Mouse (Mus musculus) mature B cell (primary cell): ENCODE results near the gene Ubash3a.

ENCODE experiments used
- in situ Hi-C: fragments of 300-500 bp; cut with MboI; formaldehyde crosslinking; loops from 2 replicates; pipeline ENCODE4 v1.14.3; 2019

Gene Ubash3a

DNA sequence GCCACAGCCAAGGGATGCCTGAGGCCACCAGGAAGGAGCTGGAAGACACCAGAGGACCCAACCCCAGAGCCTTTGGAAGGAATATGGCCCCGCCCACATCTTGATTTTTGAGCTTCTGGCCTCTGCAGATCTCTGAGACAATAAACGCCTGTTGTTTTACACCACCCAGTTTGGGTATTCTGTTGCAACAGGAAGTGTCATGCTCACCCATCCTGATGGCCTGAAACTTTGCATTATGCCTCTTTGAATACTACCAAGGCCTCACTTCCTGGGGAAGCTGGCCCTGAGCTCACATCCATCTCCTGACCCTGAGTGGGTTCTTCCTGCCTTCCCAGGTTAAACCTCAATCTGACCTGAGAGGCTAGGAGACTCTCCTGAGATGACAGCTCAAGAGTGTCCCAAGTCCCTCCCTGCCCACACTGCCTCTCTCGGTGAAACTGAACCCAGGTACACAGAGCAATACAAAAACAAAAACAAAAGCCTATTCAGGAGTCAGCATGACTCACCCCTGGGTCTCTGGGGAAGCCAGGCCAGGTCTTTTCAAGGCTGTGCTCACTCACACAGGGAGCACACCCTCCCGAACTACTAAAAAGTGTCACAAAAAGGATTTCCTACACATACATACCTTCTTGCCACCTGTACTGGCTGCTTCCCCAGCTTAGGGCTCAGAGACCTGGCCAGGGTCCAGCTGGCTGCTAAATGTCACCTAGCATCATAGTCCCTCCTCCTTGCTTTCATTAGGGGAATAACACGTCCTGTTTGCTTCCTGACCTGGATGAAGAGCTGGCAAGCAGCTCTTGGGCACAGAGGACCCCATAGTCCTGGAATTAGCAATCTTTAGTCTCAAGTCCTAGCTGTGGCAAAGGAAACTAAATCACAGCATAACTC, 8.6 kb downstream of the Ubash3a start:
- in situ Hi-C loops, result no loop called here

GRCm38 (mm10) chr17:31222810-31223310, 15.2 kb downstream of the Ubash3a start:
- in situ Hi-C loops, result no loop called here

- in situ Hi-C loops, result no loop called here
Observed at GRCm38 (mm10) chr17:31223835-31224234, 16.2 kb downstream of the Ubash3a start.

DNA sequence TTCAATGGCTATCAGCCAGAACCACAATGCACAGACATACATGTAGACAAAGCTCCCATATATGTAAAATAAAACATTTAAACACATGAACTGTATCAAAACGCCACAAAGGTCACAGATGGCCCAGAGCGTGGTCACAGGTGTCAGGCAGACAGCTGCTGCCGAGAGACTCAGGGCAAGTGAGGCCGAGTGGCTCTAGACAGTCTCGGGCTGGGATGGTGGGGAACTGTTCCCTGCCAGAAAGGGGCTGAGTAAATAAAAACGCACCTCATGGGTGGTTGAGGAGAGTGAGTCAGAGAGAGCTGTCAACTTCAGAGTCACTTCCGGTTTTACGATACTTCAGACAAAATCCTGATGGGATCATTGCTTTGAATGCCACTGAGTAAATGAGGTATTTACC, 16.9 kb downstream of the Ubash3a start:
- in situ Hi-C loops, result no loop called here

DNA sequence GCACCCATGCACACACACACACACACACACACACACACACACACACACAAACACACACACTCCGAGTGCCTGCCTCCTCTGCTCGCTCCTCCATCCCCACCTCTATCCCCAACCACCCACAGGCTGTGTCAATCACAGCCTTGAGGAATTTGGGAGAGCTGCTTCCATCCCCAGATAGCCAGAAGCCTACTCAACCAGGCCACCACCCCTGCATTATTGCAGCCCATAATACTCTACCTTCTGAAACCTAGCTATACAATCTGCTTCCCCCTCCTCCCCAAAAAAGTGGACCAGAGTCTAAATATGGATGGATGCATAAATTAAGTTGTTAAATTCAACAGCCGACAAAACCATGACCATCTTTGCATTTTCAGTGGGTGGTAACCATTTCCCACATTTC, 18.7 kb downstream of the Ubash3a start:
- in situ Hi-C loops, result no loop called here

- in situ Hi-C loops, result no loop called here
Observed at GRCm38 (mm10) chr17:31226931-31227330, 19.3 kb downstream of the Ubash3a start.

DNA sequence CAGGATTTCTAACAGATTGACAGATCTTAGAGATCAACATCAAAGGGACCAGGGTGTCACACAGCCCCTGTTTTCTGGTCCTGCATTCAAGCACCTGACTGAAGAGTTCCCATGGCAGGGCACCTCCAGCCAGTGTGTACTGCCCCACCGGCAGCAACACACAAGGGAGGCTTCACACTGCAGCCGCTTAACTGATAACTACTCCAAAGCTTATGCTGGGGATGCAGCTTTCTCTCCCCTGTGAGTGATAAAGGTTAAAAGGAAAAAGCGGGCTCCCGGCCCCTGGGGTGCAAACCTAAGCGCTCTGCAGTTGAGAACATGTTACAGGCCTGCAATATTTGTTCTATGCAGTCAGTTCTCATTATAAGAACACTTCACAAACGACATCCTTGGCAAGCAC, 24.1 kb downstream of the Ubash3a start:
- in situ Hi-C loops, result loop anchor here (10.0 kb wide), 1 partner anchor 97 kb away; no protein-coding TSS in a partner anchor

GRCm38 (mm10) chr17:31232251-31233010, 24.8 kb downstream of the Ubash3a start:
- in situ Hi-C loops, result loop anchor here (10.0 kb wide), 1 partner anchor 98 kb away; no protein-coding TSS in a partner anchor

GRCm38 (mm10) chr17:31235915-31236314, 28.2 kb downstream of the Ubash3a start:
- in situ Hi-C loops, result loop anchor here (10.0 kb wide), 1 partner anchor 101 kb away; no protein-coding TSS in a partner anchor

DNA sequence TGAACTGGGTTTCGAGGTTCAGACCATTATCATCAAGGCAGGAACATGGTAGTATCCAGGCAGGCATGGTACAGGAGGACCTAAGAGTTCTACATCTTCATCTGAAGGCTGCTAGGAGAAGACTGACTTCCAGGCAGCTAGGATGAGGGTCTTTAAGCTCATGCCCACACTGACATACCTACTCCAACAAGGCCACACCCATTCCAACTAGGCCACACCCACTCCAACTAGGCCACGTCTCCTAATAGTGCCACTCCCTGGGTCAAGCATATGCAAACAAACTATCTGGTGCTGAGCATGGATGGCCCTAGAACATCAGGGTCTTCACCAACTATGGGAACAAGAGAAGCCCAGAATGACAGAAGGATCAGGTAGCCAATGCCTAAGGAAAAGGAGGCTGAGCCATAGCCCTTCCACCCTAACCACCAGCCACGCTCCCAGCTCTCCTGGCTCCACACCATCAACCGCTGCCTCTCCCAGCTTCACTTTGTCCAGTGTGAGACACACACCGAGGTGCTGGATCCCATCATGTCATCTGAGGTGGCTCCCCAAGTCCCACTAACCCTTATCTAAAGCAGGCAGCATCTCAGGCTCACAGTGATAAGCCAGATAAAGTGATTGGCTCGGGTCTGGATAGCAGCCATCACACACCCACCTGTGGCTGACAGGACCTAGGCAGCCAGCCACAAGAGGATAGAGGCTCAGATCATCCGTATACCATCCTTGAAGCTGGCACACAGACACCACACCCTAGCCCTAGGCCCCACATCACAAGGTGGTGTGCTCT, 30.8 kb downstream of the Ubash3a start:
- in situ Hi-C loops, result loop anchor here (10.0 kb wide), 1 partner anchor 104 kb away; no protein-coding TSS in a partner anchor

- in situ Hi-C loops, result no loop called here
Observed at GRCm38 (mm10) chr17:31241156-31241555, 33.5 kb downstream of the Ubash3a start.

DNA sequence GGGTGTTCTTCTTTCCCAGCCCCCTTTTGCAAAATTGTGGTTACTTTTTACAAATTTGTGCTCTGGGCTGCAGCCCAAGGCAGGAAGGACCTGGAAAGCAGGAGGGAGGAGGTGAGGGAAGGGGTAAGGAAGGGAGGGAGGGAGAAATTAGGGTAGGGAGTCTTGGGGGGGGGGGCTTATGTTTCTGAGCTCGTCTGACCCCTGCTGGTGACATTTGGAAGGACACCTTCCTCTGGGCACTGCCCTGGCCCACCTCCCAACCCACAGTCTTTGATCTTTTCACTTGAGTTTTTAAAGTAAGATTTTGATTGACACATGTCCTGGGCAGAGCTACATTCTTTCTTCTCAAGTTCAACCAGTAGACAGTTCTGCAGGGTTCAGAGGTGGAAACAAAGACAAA, 35.1 kb downstream of the Ubash3a start:
- in situ Hi-C loops, result no loop called here

DNA sequence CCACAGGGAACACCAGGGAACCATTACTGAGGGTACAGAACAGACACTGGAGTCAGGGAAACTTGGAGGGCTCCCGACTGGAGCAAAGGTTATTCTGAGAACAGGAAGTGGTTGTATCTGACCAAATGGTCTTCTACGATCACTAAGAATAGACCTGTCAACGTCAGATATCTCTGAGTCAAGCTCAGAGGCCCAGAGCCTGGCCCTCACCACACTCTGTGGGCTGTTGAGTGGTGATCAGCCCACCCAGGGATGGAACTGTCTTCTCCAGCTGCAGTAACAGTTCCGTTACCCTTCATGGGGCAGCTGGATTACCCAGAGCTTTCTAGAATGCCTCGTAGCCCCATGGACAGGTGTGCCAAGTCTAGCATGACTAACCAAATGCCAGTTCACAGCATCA, 37.6 kb downstream of the Ubash3a start:
- in situ Hi-C loops, result no loop called here

GRCm38 (mm10) chr17:31247144-31247543, 39.5 kb downstream of the Ubash3a start:
- in situ Hi-C loops, result no loop called here

DNA sequence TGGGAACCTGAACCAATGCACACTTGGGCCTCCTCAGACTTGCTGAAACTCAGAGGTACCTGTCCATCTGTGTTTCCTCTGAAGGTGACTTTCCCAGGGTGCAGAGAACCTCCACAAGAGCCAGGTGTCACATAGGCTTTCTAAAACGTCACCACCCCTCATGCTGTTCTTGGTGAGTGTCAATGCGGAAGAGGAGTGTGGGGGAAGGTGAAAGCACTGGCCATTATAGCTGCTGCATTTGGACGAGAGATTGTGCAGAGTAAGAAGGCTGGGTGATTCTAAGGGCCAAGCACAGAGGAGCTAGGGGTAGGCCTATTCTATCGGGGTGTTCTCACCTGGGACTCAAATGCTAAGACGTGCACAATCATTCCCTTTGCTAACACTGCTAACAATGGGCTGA, 46.3 kb downstream of the Ubash3a start:
- in situ Hi-C loops, result no loop called here

DNA sequence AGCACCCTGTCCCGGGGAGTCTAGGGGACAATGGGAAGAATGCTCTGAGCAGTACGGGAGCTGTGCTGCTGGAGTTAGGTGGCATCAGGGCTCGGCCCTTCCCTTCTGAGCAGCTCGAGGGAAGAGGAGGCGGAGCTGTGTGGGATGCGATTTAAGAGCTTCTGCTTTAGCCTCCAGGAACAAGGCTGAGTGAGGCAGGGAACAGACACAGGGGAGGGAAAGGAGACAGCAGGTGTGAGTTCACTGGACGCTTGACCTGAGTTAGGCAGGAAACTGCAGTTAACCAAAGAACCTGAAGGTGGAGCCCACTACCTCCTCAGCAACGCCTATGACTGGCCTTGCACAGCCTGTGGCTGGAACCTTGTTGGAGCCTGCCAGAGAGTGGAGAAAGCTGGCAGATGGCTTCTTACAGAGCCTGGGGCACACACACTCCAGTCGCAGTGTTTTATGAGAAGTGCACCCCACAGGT, 46.8 kb downstream of the Ubash3a start:
- in situ Hi-C loops, result no loop called here

- in situ Hi-C loops, result loop anchor here (5.0 kb wide), 1 partner anchor 40 kb away; no protein-coding TSS in a partner anchor
Observed at GRCm38 (mm10) chr17:31257149-31257548, 49.5 kb downstream of the Ubash3a start.

GRCm38 (mm10) chr17:31257898-31258297, 50.2 kb downstream of the Ubash3a start:
- in situ Hi-C loops, result loop anchor here (5.0 kb wide), 1 partner anchor 39 kb away; no protein-coding TSS in a partner anchor

DNA sequence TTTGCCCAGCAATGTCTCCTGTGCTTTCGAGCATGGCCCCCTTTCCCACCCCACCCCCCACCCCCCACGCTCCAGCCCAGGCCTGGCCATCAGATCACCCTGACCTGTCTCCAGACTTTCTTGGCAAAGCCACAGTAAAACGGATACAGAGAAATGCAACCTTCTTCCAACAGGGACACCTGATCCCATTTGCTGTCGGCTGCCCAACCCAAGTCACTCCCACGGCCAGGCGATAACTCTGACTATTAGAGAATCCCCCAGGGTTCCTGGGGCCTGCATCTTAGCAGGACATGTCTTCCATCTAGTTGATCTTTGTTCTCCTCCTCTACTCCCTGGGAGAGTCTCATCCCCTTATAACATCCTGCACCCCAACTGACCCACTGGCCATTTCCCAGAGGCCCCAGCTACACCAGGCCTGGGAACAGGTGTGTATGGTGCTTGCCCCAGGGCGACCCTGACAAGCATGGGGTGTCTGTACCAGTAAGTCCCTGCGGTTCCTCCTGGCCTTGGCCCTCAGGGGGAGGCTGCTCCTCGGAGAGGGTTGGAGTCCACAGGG, 50.7 kb downstream of the Ubash3a start:
- in situ Hi-C loops, result loop anchor here (5.0 kb wide), 1 partner anchor 39 kb away; no protein-coding TSS in a partner anchor

- in situ Hi-C loops, result loop anchor here (5.0 kb wide), 1 partner anchor 38 kb away; no protein-coding TSS in a partner anchor
Observed at GRCm38 (mm10) chr17:31259145-31259544, 51.5 kb downstream of the Ubash3a start.

- in situ Hi-C loops, result loop anchor here (5.0 kb wide), 1 partner anchor 37 kb away; no protein-coding TSS in a partner anchor
Observed at GRCm38 (mm10) chr17:31259825-31260224, 52.2 kb downstream of the Ubash3a start.
